Mouse (Mus musculus) stomach, postnatal 0 days (tissue): ENCODE data around the gene Tmem189.

ENCODE experiments used
- CTCF ChIP-seq: IDR thresholded peaks from 2 replicates; pipeline ENCODE4 v1.5.1; 2016; ENCODE audit warnings: antibody characterized with exemption, low read depth, mild to moderate bottlenecking, moderate library complexity
- EP300 ChIP-seq: optimal IDR thresholded peaks from 2 replicates; pipeline ENCODE3; 2016; ENCODE audit warnings: antibody characterized with exemption

GRCm38 (mm10) chr2:167596262-167596661 is 93.4 kb downstream of the Tmem189 start:
- TF ChIP-seq CTCF (no peak), EP300 (no peak)
